Mouse (Mus musculus) embryo, embryonic 11.5 days (tissue): ENCODE results near the gene Pafah1b2.
A peak's percentile ranks its signal among the peaks of the same experiment; 100 is the strongest.

Experiments
- DNase-seq: peaks from one replicate; pipeline ENCODE4 v3.0.0-alpha.2; 2012; ENCODE audit warnings: low read depth, low spot score

Pafah1b2 gene

GRCm38 (mm10) chr9:45980611-45981010, 31.9 kb downstream of the Pafah1b2 start:
- DNase-seq: no peak

- no peak for DNase-seq
Measured at GRCm38 (mm10) chr9:45979778-45980177, 32.7 kb downstream of the Pafah1b2 start.

GRCm38 (mm10) chr9:45976884-45977283, 35.6 kb downstream of the Pafah1b2 start:
- no peak for DNase-seq

- DNase-seq: no peak
Measured at GRCm38 (mm10) chr9:45963577-45963976, 48.9 kb downstream of the Pafah1b2 start.

- DNase-seq: no peak
Measured at GRCm38 (mm10) chr9:45961855-45962254, 50.6 kb downstream of the Pafah1b2 start.

- no peak for DNase-seq
Measured at GRCm38 (mm10) chr9:45959661-45960060, 52.8 kb downstream of the Pafah1b2 start.

- DNase-seq: no peak
Measured at GRCm38 (mm10) chr9:45958851-45959250, 53.6 kb downstream of the Pafah1b2 start.

- DNase-seq: no peak
Measured at GRCm38 (mm10) chr9:45958023-45958670, 54.3 kb downstream of the Pafah1b2 start.

GRCm38 (mm10) chr9:45955107-45955963, 57.2 kb downstream of the Pafah1b2 start, which contains the start of gene Sidt2:
Gene Sidt2, minus strand, starts transcription at chr9:45955258.
- DNase-seq: peak; percentile 87

GRCm38 (mm10) chr9:45954294-45955106, 58.0 kb downstream of the Pafah1b2 start:
- DNase-seq: peak; percentile 27

GRCm38 (mm10) chr9:45953511-45954293, 58.8 kb downstream of the Pafah1b2 start:
- no peak for DNase-seq

GRCm38 (mm10) chr9:45952890-45953289, 59.6 kb downstream of the Pafah1b2 start:
- no peak for DNase-seq

- no peak for DNase-seq
Measured at GRCm38 (mm10) chr9:45952057-45952456, 60.4 kb downstream of the Pafah1b2 start.

- DNase-seq: no peak
Measured at GRCm38 (mm10) chr9:45946872-45947183, 65.7 kb downstream of the Pafah1b2 start.

GRCm38 (mm10) chr9:45946182-45946871, 66.2 kb downstream of the Pafah1b2 start:
- no peak for DNase-seq

GRCm38 (mm10) chr9:45945721-45946120, 66.8 kb downstream of the Pafah1b2 start:
- DNase-seq: no peak

GRCm38 (mm10) chr9:45944506-45945400, 67.7 kb downstream of the Pafah1b2 start:
- DNase-seq: no peak

GRCm38 (mm10) chr9:45943628-45944505, 68.6 kb downstream of the Pafah1b2 start:
- DNase-seq: no peak

- DNase-seq: no peak
Measured at GRCm38 (mm10) chr9:45942916-45943315, 69.6 kb downstream of the Pafah1b2 start.
